Mouse (Mus musculus) bone marrow, adult 2 months (tissue): Measurements from ENCODE around the gene Egfl7. TPM values are rescaled to one million over a fixed set of nuclear protein-coding genes. Genes with fewer than 3 reads are reported as not detected.

ENCODE experiments used
- H3K27ac ChIP-seq: fragments of 200-500 bp; 2 replicates; pipeline ENCODE4 v1.5.1; 2012; ENCODE audit warnings: low read depth, mild to moderate bottlenecking, control low read depth, inconsistent platforms, low read length; ENCODE audit not compliant: control insufficient read depth, poor library complexity, insufficient read depth
- H3K4me1 ChIP-seq: fragments of 200-500 bp; 2 replicates; pipeline ENCODE4 v1.6.1; 2011; ENCODE audit warnings: low read length; ENCODE audit not compliant: control insufficient read depth, insufficient read depth
- H3K4me3 ChIP-seq: fragments of 200-500 bp; replicated peaks from 2 replicates; pipeline ENCODE3; 2011; ENCODE audit warnings: mild to moderate bottlenecking, low read depth, low read length, control low read depth; ENCODE audit not compliant: control insufficient read depth
- CTCF ChIP-seq: fragments of 200-500 bp; IDR thresholded peaks from 2 replicates; pipeline ENCODE4 v1.5.1; 2011; ENCODE audit warnings: low read length, control low read depth; ENCODE audit not compliant: control insufficient read depth, insufficient read depth
- POLR2A ChIP-seq: fragments of 200-500 bp; IDR thresholded peaks from 2 replicates; pipeline ENCODE4 v1.6.1; 2011; ENCODE audit warnings: low read depth, mild to moderate bottlenecking, control low read depth, low read length, borderline replicate concordance; ENCODE audit not compliant: control insufficient read depth
- WGBS: fragments of 180-500 bp; shearing (Covaris S2); methylation state at CpG from one replicate; pipeline ENCODE4 v1.1.7; 2018; 5-methylcytosine and 5-hydroxymethylcytosine counted together
- polyA plus RNA-seq: library from polyadenylated mRNA; stranded (reverse); fragments of >200 nt; gene quantifications from 2 replicates; pipeline ENCODE4 v1.2.4, GENCODE M21; 2011; ENCODE audit warnings: low replicate concordance; ENCODE audit not compliant: missing spikeins, insufficient read depth, insufficient read length

Egfl7 gene
- polyA plus RNA-seq, 1 experiment = 128 TPM

- TF ChIP-seq POLR2A = no peak
- no peak for TF ChIP-seq CTCF
- Histone ChIP-seq H3K27ac (no peak overlapping the region), H3K4me1 (no peaks in the 10 kb centered on the region; the same call in 1 of the 2 replicates), H3K4me3 (no peak overlapping the region)
- WGBS = 77% methylated on average over 9 of the region's 9 CpGs
Measured at GRCm38 (mm10) chr2:26541258-26541910, 38.4 kb upstream of the Egfl7 start.

- TF ChIP-seq POLR2A (no peak), CTCF (no peak)
- WGBS = 57% methylated on average over 4 of the region's 4 CpGs
- H3K4me1 ChIP-seq = no peaks in the 10 kb centered on the region; the same call in 1 of the 2 replicates
- no peak overlapping the region for H3K4me3 ChIP-seq
- no peak overlapping the region for H3K27ac ChIP-seq
Measured at GRCm38 (mm10) chr2:26543155-26543554, 36.7 kb upstream of the Egfl7 start.

GRCm38 (mm10) chr2:26543768-26544167, 36.0 kb upstream of the Egfl7 start:
- TF ChIP-seq CTCF = no peak
- TF ChIP-seq POLR2A = no peak
- H3K4me3 ChIP-seq = no peak overlapping the region
- no peak overlapping the region for H3K27ac ChIP-seq
- WGBS = 75% methylated on average over 8 of the region's 8 CpGs
- H3K4me1 ChIP-seq = peaks cover 2% of the 10 kb centered on the region; the same call in 1 of the 2 replicates

GRCm38 (mm10) chr2:26544265-26544664, 35.5 kb upstream of the Egfl7 start:
- TF ChIP-seq CTCF (no peak), POLR2A (no peak)
- no peak overlapping the region for H3K4me3 ChIP-seq
- H3K4me1 ChIP-seq = peaks cover 3% of the 10 kb centered on the region; the same call in 1 of the 2 replicates
- WGBS = 59% methylated on average over 3 of the region's 3 CpGs
- no peak overlapping the region for H3K27ac ChIP-seq

GRCm38 (mm10) chr2:26547481-26547880, 32.3 kb upstream of the Egfl7 start:
- Histone ChIP-seq H3K4me1 (peaks cover 15% of the 10 kb centered on the region), H3K4me3 (no peak overlapping the region), H3K27ac (no peak overlapping the region)
- 37% methylated on average over 2 of the region's 2 CpGs for WGBS
- TF ChIP-seq CTCF (peak; percentile 24; the same call in 1 of the 2 replicates), POLR2A (no peak)

- TF ChIP-seq POLR2A (no peak), CTCF (no peak)
- no peak overlapping the region for H3K4me3 ChIP-seq
- H3K4me1 ChIP-seq = peaks cover 22% of the 10 kb centered on the region
- H3K27ac ChIP-seq = peak overlapping the region; percentile 88
- WGBS = 29% methylated on average over 10 of the region's 10 CpGs
Measured at GRCm38 (mm10) chr2:26549801-26550200, 30.0 kb upstream of the Egfl7 start.

GRCm38 (mm10) chr2:26550205-26550604, 29.6 kb upstream of the Egfl7 start:
- 41% methylated on average over 3 of the region's 3 CpGs for WGBS
- H3K4me1 ChIP-seq = peaks cover 22% of the 10 kb centered on the region

GRCm38 (mm10) chr2:26550777-26551176, 29.0 kb upstream of the Egfl7 start:
- no peak overlapping the region for H3K4me3 ChIP-seq
- WGBS = 32% methylated on average over 3 of the region's 3 CpGs
- no peak for TF ChIP-seq CTCF
- TF ChIP-seq POLR2A = no peak
- H3K27ac ChIP-seq = peak overlapping the region; percentile 88
- peaks cover 24% of the 10 kb centered on the region for H3K4me1 ChIP-seq

More at GRCm38 (mm10) chr2:26550205-26550604, 29.6 kb upstream of the Egfl7 start:
- TF ChIP-seq CTCF (no peak), POLR2A (no peak)
- H3K27ac ChIP-seq = peak overlapping the region; percentile 88
- H3K4me3 ChIP-seq = no peak overlapping the region
